Mouse (Mus musculus) mature B cell (primary cell): Measurements from ENCODE around the gene Ewsr1.
"Not testable (repeated sequence)": the region's sequence is repeated elsewhere in the genome, so short reads cannot be mapped to it uniquely, and the experiment has no call there.

ENCODE experiments used
- in situ Hi-C: fragments of 300-500 bp; cut with MboI; formaldehyde crosslinking; loops from 2 replicates; pipeline ENCODE4 v1.14.3; 2019

Ewsr1 gene

GRCm38 (mm10) chr11:5096480-5097020, 2.5 kb downstream of the Ewsr1 start:
- in situ Hi-C loops: no loop called here

- in situ Hi-C loops: no loop called here
Observed at GRCm38 (mm10) chr11:5095877-5096276, 3.2 kb downstream of the Ewsr1 start.

- in situ Hi-C loops: no loop called here
Observed at GRCm38 (mm10) chr11:5091706-5092105, 7.4 kb downstream of the Ewsr1 start.

- in situ Hi-C loops: no loop called here
Observed at GRCm38 (mm10) chr11:5089147-5089546, 9.9 kb downstream of the Ewsr1 start.

- in situ Hi-C loops: not testable (repeated sequence)
Observed at GRCm38 (mm10) chr11:5076843-5077242, 22.2 kb downstream of the Ewsr1 start.

DNA sequence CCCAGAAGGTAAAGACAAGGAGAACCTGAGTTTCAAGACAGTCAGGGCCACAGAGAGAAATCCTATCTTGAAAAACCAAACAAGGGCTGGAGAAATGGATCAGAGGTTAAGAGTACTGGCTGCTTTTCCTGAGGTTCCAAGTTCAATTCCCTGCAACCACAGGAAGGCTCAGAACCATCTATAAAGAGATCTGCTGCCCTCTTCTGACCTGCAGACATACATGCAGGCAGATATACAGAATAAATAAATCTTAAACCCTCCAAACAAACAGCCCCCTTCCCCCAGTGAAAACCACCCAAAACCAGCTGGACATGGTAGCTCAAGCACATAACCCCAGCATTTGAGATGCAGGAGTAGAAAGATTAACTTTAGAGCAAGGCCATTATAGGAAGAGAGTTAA, 23.3 kb downstream of the Ewsr1 start:
- in situ Hi-C loops: no loop called here

- in situ Hi-C loops: no loop called here
Observed at GRCm38 (mm10) chr11:5074882-5075281, 24.2 kb downstream of the Ewsr1 start.

DNA sequence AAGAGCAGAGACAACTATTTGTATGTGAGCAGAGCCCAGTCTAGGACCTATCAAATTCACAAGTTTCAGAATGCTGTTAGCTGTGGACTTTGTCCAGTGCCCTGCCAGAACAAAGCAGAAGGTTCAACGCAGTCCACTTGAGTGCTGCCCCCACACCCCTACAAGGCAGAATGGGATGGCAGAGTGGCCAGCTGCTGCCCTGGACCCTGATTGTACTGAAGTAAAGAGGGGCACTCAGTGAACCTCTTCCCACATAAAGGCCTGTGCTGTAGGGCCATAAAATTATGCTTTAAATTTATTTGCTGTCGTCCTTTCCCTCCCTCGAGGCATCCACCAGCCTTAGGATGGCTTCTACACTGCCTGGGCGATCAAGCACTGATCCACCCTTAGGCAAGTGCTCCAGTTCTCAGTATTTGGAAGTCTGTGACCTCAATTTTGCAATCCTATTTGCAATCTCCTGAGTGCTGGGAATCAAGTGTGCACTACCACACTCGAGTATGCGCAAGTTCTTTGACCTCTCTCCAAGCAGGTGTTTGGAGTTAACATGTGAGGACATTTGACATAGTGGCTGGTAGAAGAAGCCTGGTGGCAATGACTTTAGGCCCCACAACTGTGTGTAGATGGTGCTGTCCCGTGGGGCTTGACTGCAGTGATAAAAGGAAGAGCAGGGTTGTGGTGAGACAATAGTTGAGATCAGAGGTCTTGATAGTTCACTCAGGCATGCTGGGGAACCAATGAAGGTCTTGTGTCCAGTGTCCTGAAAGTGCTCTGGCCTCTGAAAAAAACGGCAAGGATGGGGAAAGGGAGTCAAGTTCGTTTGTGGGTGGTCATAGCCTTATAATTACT, 30.7 kb downstream of the Ewsr1 start:
- in situ Hi-C loops: no loop called here

DNA sequence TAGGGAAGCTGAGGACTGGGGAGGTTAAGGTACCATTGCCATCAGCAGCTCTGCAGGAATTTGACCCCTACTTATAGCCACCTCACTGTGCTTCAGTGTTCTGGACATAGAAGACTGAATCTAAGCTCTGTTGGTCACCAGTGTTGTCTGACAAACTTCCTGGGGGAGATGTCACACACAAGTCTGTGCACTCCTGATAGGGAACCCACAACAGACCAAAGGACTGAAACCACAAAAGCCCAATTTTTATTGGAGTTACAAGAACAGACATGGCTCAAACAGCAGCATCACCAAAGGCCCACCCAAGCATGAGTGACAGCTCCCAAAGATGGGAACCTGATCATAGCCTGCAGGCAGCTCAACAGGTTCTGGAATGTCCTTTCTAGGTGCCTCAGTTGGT, 32.0 kb downstream of the Ewsr1 start:
- in situ Hi-C loops: no loop called here

- in situ Hi-C loops: no loop called here
Observed at GRCm38 (mm10) chr11:5065056-5065821, 33.8 kb downstream of the Ewsr1 start, which contains the start of gene Gas2l1. Gene Gas2l1 (minus strand): TSS chr11:5065327.

GRCm38 (mm10) chr11:5064282-5065055, 34.6 kb downstream of the Ewsr1 start:
- in situ Hi-C loops: no loop called here

DNA sequence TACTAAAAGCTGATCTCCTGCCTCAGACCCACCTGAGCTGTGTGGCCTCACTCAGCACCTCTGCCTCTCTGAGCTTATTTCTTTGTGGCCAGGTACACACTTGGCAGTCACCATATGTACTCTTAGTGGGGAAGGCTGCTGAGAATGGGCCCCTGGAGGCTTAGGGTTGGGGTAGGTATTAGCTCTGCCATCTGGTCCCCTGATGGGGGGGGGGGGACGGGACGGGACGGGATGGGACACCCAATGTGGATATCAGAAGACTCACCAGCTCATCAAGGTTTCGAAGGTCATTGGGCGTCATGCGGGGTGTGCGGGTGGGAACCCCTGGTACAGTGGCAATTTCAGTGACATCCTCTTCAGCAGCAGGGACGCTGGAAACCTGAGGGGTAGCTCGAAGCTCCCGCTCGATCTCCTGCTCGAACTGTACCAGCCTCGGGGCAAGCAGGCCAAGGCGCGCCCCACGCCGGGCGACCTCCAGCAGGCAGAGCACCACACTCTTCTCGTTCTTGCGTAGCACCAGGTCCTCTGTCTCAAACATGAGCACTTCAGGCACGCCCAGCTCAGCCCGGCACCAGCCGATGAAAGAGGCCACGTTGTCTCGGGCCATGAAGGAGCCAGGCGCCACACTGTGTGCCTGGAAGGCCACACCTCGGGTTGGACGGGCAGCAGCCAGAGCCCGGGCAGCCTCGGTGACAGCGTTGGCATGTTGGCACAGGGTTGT, 35.3 kb downstream of the Ewsr1 start:
- in situ Hi-C loops: no loop called here

DNA sequence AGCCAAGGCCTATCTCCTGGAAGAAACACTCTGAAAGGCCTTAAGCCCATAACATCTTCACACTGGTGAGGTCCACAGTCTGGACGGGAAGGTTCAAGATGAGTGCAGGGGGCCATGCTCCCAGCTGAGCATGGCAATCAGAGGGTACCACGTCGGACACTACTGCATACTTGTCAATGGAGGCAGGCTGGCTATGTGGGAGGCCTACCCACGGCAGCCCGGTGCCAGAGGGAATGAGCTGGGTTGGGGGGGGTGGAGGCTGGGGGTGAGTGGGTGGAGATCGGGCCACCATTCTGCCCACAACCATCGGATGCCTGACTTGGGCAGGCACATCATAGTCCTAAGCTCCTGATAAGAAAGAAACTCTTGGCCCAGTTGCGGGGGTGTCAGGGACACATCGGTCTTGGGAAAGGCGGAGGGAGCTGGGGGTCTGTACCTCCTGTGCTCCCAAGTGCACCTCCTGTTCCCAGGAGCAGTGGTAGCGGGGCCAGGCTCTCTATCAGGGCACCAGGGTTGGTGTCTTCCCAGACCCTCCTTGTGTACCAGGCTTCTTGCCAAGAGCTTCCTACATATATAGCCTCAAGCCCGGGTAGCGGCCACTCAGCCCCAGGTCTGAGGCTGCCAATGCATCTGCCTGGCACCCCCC, 36.1 kb downstream of the Ewsr1 start:
- in situ Hi-C loops: no loop called here

GRCm38 (mm10) chr11:5062326-5062725, 36.7 kb downstream of the Ewsr1 start:
- in situ Hi-C loops: no loop called here

DNA sequence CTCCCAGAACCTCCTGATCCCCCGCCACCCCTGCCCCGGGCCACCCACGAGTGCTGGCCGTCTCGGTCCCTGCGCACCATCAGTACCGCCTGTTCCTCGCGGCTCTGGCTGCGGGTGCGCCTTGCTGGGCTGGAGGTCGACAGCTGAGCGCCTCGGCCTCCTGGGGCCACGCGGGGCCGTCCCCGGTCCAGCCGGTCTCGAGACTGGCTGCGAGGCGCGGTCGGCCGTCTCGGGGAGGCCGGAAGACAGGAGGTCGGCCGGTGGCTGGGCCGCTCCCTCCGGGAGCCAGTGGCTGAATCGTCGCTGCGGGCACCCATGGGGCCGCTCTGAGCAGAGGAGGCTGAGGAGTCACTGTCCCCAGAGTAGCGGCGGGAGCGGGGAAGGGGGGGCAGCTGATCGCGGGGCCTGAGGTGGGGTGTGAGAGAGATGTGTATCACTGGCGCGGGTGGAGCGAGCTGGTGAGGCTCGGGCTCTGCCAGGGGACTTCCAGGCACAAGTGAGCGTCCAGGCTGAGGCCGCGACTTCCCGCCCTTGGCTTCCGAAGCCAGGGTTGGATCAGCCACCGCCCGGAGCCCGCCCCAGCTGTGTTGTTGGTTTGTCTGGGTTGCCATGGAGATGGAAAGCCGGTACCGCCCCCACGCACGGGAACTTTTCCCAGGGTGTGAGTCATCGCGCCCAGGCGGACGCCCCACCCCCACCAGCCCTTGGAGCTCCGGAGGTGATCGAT, 37.5 kb downstream of the Ewsr1 start:
- in situ Hi-C loops: no loop called here

- in situ Hi-C loops: no loop called here
Observed at GRCm38 (mm10) chr11:5060756-5061412, 38.2 kb downstream of the Ewsr1 start.

DNA sequence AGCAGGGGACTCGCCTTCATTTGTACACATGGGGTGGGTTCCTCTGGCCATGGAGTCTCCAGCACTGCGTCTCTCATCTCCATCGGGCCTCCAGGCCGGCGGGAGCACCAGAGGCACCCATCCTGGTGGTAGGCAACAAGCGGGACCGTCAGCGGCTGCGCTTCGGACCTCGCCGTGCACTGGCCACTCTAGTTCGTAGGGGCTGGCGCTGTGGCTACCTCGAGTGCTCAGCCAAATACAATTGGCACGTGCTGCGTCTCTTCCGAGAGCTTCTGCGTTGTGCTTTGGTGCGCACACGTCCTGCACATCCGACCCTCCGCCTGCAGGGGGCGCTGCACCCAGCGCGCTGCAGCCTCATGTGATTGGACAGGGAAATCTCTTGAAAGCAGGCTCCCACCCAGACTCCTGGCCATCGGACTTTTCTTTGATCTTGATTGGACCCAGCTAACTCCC, 39.3 kb downstream of the Ewsr1 start:
- in situ Hi-C loops: no loop called here

GRCm38 (mm10) chr11:5059230-5059629, 39.8 kb downstream of the Ewsr1 start:
- in situ Hi-C loops: no loop called here

GRCm38 (mm10) chr11:5058783-5059182, 40.3 kb downstream of the Ewsr1 start:
- in situ Hi-C loops: no loop called here
